In genomic region chr6:13902941-13903627, GRCm38 (mm10) we compare ENCODE assay signal across 16 mouse cellular contexts.
"Had no signal": no experiment of that assay in that cellular context is flagged by ENCODE, and none has a peak within 500 bp of the region (broad histone marks: within the 10 kb centered on the region; RNA-seq: fewer than 3 reads in every experiment).

No protein-coding gene starts in this region.

- H3K4me2 ChIP-seq: limb, embryonic 13.5 days; liver, embryonic 11.5 days; liver, embryonic 15.5 days; lung, embryonic 14.5 days; neural tube, embryonic 15.5 days had no signal

- DNase-seq: kidney, postnatal 10 days; kidney, postnatal 4 days; left cerebral cortex, postnatal 4 days; lung, embryonic 14.5 days; lung, postnatal 10 days; lung, postnatal 4 days; midbrain, embryonic 14.5 days; right cerebral cortex, postnatal 14 days; thymus, postnatal 36 days had no signal

- H3K27ac ChIP-seq: layer of hippocampus, adult 2 months; limb, embryonic 13.5 days; liver, embryonic 15.5 days; midbrain, embryonic 10.5 days; neural tube, embryonic 15.5 days had no signal

- H3K4me1 ChIP-seq: limb, embryonic 13.5 days; liver, embryonic 15.5 days; midbrain, embryonic 10.5 days; neural tube, embryonic 15.5 days had no signal

- H3K9me3 ChIP-seq: limb, embryonic 13.5 days; liver, embryonic 15.5 days; midbrain, embryonic 10.5 days; neural tube, embryonic 15.5 days had no signal

- H3K4me3 ChIP-seq: layer of hippocampus, adult 2 months; limb, embryonic 13.5 days; liver, embryonic 15.5 days; midbrain, embryonic 10.5 days; myocyte; neural tube, embryonic 15.5 days had no signal

- H3K36me3 ChIP-seq: limb, embryonic 13.5 days; liver, embryonic 15.5 days; midbrain, embryonic 10.5 days; neural tube, embryonic 15.5 days had no signal

- H3K27me3 ChIP-seq: limb, embryonic 13.5 days; liver, embryonic 15.5 days; neural tube, embryonic 15.5 days had no signal

- H3K9ac ChIP-seq: limb, embryonic 13.5 days; liver, embryonic 15.5 days; lung, embryonic 14.5 days; neural tube, embryonic 15.5 days had no signal
